Mouse (Mus musculus): ENCODE measurements around the gene Carm1.
"Not testable (repeated sequence)": the region's sequence is repeated elsewhere in the genome, so short reads cannot be mapped to it uniquely, and the experiment has no call there.

Gene Carm1

GRCm38 (mm10) chr9:21539981-21540753 lies 6.5 kb upstream of the Carm1 start:
- DNase-seq: no peak

GRCm38 (mm10) chr9:21542001-21542400 lies 4.7 kb upstream of the Carm1 start:
- not testable (repeated sequence) for DNase-seq

GRCm38 (mm10) chr9:21545351-21545915 lies 1.3 kb upstream of the Carm1 start:
- DNase-seq: no peak

DNA sequence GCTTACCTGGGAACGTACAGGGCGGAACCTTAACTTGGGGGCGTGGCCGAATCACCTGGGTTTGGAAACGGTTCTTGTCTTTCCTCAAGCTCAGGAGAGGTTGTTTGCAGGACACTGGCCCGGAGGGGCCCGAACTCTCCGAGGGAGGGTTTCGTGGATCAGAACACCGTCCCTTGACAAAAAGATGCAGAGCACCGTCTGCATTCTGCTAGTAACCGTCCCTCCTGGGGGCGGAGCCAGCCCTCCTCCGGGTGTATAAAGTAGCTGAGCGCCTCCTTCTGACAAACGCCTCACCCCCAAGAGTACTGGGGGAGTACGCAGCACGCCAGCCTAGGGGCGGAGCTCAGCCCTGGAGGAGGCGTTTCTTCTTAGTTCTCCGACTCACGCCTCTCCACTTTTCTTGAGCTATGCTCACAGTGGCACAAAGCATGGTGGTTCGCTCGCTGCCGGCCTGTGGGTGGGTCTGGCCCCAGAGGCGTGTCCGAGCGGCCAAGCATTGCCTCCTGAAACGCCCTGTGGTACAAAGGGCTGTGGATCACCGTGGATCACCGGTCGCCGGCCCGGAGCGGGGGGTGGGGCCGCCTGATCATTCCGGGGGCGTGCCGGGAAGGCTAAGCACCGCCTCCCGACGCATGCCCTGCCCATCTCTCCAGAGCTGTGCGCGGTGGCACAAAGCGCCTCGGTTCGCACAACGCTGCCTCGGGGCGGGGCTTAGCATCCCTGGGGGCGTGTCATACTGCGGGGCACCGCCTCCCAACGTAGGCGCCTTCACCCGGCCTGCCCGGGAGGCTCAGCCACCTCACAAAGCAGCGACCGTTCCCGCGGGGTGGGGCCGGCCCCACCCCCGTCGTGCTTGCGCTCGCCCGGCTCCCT lies 542 bp upstream of the Carm1 start:
- DNase-seq: peak; percentile 100

DNA sequence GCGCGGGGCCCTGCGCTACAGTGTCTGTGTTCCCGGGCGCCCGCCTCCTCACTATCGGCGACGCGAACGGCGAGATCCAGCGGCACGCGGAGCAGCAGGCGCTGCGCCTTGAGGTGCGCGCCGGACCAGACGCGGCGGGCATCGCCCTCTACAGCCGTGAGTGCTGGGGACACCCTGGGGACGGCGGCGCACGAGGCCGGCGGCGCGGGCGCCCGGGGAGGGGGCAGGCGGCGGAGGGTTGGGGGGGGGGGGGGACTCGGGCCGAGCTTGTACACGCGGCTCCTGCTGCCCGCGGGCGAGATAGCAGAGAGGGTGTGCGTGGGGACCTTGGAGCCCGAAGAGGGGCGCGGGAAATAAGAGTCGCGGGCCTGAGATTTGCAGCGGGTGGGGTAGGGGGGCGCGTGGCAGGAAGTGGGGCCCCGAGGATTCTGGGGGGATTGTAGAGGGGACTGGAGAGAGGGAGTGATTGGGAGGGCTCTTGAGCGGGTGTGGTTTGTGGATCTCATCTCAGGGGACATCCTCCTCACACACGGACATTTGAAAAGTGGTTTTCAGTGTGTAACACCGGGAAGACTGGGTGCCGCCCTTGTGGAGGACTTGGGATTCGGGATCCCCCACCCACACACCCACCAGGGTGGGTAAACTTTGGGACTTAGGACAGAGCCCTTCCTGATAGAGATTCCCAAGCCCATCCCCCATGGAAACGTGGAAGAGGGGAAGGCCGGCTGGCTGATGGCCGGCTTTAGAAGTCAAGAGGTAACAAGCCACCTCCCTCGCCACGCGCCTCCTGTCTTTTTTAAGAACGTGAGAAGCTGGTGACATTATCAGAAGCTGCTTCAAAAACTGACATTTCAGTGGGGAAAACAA lies 614 bp downstream of the Carm1 start:
- DNase-seq: peak; percentile 75 to 85

DNA sequence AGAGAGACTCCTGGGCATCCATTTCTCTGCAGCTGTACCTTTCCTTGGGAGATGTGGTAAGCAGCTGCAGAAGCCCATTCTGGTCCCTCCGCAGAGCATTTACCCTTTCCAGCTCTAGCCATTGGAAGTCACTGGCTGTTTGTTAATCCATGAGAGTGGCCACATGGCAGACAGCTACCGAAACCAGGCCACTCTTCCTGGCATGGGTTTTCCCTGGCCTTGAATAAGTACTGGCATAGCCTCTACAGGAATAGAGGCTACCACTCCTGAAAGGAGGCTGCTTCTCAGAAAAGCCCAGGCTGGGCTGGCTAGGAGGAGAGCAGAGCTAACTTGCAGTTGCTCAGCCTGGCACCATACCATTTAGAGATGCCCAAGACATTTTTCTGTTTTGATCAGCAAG lies 4.4 kb downstream of the Carm1 start:
- no peak for DNase-seq

DNA sequence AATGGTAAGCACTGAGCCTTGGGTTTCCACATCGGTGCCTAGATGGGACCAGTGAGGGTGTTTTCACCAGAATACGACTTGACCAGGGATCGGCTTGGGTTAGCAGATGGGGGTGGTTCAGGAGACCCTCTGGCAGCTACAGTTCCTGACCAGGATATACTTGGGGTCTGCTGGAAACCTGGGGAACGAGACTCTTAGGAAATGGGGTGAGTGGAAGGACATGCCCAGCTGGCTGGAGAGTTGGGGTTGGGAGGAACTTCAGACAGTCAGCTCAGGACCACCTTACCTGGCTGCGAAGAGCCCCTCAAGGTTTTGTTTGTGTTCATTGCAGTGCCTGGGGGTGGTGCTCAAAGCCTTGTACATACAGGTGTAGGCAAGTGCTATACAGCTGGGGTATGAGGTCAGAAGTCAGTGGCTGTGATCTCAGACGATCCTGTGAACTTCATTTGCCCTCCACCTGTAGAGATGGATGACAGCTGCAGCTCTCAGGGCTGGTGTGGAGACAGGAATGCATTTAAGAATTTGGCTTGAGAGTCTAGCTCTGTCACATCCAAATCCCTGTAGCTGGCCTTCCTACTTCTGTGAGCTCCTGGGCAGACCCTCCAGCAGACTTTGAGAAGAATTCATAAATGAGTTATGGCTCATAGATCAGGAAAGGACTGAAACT lies 7.0 kb downstream of the Carm1 start:
- no peak for DNase-seq

DNA sequence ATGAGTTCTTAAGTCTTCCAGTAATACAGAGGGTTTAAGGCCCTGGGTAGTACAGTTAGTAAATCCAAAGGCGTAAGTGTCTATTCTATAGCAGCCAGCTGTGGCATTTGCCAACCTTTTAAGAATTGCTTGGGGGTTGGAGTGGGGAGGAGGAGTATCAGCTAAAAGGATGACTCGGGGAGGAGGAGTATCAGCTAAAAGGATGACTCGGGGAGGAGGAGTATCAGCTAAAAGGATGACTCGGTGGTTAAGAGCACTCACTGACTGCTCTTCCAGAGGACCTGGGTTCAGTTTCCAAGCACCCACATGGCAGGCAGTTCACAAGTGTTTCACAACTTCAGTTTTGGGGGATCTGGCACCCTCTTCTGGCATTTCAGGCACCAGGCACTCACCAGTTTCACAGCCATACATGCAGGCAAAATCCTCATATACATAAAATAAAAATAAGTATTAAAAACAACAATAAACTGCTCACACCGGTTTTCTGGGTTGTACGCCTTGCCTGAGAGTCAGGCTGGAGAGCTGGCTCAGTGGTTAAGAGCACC lies 8.6 kb downstream of the Carm1 start:
- no peak for DNase-seq

DNA sequence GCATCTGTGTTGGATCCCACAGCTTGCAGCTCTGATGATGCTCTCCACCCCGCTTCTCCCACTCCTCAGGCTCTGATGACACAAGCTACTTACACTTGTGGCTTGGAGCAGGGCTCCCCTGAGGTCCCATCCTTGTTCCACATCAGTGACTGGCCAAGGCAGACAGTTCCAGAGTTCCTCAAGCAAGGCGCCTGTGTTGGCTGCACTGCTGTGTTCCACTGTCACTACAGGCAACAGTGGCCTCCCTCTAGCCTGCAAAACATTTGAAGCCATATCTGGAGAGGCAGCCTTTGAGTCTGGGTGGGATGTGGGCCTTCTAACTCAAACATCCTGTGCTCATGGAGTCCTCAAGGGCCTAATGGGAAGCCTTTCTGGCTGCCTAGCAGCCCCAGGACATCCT lies 10.3 kb downstream of the Carm1 start:
- peak; percentile 20 to 70 for DNase-seq

GRCm38 (mm10) chr9:21557556-21557955 lies 10.9 kb downstream of the Carm1 start:
- no peak for DNase-seq

DNA sequence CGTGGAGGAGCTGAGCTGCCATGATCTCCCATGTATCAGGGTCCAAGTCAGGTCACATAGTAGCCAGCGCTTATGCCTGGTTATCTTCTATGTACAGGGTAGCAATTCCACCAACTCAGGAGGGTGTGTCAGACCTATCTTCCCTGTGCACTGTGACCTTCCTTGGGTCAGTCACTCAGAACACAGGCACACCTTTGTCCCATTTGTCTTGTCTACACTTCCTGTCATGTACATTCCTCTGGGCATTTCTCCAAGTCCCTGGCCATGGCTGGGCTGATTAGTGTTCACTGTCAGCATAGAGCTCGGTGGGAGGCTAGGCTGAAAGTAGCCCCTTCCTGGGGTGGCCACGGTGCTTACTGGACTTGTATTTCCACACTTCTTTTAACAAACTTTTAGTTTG lies 11.7 kb downstream of the Carm1 start:
- DNase-seq: no peak

- DNase-seq: no peak
These were observed 12.5 kb downstream of the Carm1 start for GRCm38 (mm10) chr9:21559151-21559550.

GRCm38 (mm10) chr9:21564420-21564819 lies 17.7 kb downstream of the Carm1 start:
- DNase-seq: no peak

- no peak for DNase-seq
These were observed 18.4 kb downstream of the Carm1 start for GRCm38 (mm10) chr9:21565004-21565586.

DNA sequence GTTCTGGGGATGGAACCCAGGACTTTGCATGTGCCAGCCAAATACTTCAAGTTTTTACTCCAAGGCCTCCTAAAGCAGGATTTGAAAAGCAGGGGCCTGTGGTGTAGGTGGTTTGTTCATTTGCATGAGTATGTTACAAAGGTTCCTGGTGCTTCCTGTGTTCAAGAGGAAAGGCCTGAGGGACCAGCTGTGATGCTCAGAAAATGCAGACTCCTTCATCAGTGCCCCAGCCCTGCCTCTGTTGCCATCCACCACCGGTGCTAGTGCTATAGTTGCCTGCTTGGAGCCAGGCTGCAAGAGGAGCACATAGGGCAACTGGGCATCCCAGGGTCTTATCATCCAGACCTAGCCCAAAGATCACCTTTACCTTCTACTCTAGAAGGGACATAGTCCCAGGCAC lies 19.8 kb downstream of the Carm1 start:
- DNase-seq: no peak

- DNase-seq: no peak
These were observed 20.4 kb downstream of the Carm1 start for GRCm38 (mm10) chr9:21567051-21567450.

DNA sequence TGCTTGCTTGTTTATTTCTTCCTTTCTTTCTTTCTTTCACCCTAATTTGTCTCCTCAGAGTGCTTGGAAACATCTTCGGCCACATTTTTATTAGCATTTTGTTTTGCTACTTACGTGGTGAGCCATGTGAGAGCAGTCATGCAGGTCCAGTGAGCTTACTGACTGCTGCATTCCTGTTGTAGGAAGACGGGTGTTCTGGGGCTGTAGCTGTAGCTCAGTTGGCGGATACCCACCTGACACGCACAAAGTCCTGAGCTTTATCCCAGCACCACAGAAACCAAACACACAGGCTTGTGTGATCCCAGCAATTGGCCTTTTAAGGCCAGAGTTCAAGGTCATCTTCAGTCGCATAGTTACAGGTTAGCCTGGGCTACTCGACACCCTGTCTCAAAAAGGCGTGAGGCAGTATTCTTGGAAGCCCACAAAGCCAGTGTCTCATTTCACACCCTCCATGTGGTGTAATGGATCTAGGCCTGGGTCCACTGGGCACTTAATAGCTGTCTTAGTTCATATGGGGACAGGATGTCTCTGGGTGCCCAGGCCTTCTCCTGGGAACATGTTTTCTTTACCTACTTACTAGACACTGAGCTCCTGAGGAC lies 22.1 kb downstream of the Carm1 start:
- no peak for DNase-seq

GRCm38 (mm10) chr9:21574012-21574801 lies 27.5 kb downstream of the Carm1 start:
- no peak for DNase-seq

DNA sequence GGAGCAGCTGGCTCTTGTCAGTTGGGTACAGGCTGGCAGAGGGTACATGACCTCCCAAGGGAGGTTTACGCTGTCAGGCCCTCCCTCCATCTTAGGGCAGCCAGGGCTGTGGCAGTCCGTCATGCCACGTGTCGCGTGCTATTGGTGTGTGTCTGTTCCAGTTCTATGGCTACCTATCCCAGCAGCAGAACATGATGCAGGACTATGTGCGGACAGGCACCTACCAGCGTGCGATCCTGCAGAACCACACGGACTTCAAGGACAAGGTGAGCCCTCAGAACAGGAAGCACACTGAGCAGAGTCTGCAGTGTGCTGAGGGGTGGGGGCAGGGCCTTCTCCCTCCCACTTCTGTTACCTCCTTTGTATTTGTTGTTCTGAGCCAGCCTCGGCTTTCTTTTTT lies 28.6 kb downstream of the Carm1 start:
- DNase-seq: no peak

DNA sequence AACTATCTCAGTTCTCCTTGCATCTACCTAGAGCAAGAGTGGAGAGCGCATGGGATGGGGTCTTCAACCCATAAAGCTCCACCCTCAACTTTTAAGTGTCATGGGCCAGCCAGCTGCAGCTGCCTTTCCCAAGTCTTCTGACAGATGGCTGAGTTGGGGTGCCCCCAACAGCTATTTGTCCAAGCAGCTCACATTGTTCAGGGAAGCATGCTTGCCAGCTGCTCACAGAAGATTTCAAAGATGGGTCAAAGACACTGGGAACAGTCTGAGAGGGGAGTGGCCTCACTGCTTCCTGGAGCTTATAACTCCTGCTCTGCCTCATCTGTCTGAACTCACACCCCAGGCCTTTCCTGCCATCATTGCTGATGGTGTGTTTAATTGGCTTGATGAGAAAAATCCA lies 29.6 kb downstream of the Carm1 start:
- no peak for DNase-seq
